Mouse (Mus musculus): ENCODE results near the gene Anks3.

Gene Anks3

GRCm38 (mm10) chr16:4896249-4897027, 67.6 kb downstream of the Anks3 start:
- no peak for DNase-seq (ENCODE audit: low read depth, low spot score)

- DNase-seq (ENCODE audit: low read depth, low spot score), result no peak
Observed at GRCm38 (mm10) chr16:4894201-4894908, 69.7 kb downstream of the Anks3 start.

DNA sequence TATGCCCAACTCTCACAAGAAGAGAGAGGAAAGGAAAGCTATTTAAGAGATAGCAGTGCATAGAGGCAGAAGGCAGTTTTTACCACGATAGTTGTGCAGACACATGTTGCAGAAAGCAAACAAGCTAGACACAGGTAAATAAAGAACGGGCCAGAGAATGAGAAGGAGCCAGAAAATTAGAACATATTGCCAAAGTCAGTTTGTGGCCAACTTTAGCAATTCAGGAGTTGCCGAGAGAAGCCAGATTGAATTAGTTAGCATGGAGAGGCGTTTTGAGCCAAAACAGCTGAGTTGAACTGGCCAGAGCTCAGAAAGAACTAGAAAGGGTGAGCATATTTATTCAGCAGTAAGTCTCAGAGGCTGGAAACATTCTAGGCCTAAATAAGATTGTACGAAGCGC, 71.8 kb downstream of the Anks3 start:
- DNase-seq (ENCODE audit: low read depth, low spot score), result no peak

Data from CD4-positive, CD25-positive, alpha-beta regulatory T cell, adult 2 months (primary cell).